Mouse (Mus musculus) liver, embryonic 13.5 days (tissue): ENCODE results near the gene Trmt61a. TPM values are rescaled to one million over a fixed set of nuclear protein-coding genes. Genes with fewer than 3 reads are reported as not detected.

Experiments
- polyA plus RNA-seq: library from polyadenylated mRNA; unstranded; fragments of >200 nt; fragmentation: Nextera tagmentation; extraction: Ambion mirVana; gene quantifications from 2 replicates; pipeline ENCODE4 v1.2.1, GENCODE M21; 2015

The Trmt61a gene
- polyA plus RNA-seq, 1 experiment from 2014 or later: 13.2 TPM

Other genes starting within 250 kb of the Trmt61a start
- gene Tnfaip2, start 235.6 kb upstream of the Trmt61a start, polyA plus RNA-seq: 92.1 and 96.6 TPM in 2 replicates
- gene Gm266, start 192.3 kb upstream of the Trmt61a start, polyA plus RNA-seq: 0.76 and 1.0 TPM in 2 replicates
- gene Eif5, start 140.1 kb upstream of the Trmt61a start, polyA plus RNA-seq: 677 and 738 TPM in 2 replicates
- gene Mark3, start 103.6 kb upstream of the Trmt61a start, polyA plus RNA-seq: 13.9 and 14.6 TPM in 2 replicates
- 42.2 and 45.1 TPM in 2 replicates for gene Ckb, start 5.8 kb upstream of the Trmt61a start, polyA plus RNA-seq
- gene Bag5, start 35.2 kb downstream of the Trmt61a start, polyA plus RNA-seq: 22.4 and 23.1 TPM in 2 replicates
- gene Apopt1, start 35.2 kb downstream of the Trmt61a start, polyA plus RNA-seq: 28.8 and 30.6 TPM in 2 replicates
- gene Klc1, start 80.7 kb downstream of the Trmt61a start, polyA plus RNA-seq: 22.5 and 24.0 TPM in 2 replicates
- 3.9 and 5.1 TPM in 2 replicates for gene Xrcc3, start 135.8 kb downstream of the Trmt61a start, polyA plus RNA-seq
- 53.3 and 54.7 TPM in 2 replicates for gene Zfyve21, start 136.1 kb downstream of the Trmt61a start, polyA plus RNA-seq
- gene Ppp1r13b, start 230.0 kb downstream of the Trmt61a start, polyA plus RNA-seq: 3.4 and 4.0 TPM in 2 replicates